Mouse (Mus musculus): Measurements from ENCODE around the gene Plppr3. TPM values are rescaled to one million over a fixed set of nuclear protein-coding genes. Genes with fewer than 3 reads are reported as not detected.

Gene Plppr3
- total RNA-seq, 2 experiments from 2014 or later: 0.53 to 0.89 TPM

DNA sequence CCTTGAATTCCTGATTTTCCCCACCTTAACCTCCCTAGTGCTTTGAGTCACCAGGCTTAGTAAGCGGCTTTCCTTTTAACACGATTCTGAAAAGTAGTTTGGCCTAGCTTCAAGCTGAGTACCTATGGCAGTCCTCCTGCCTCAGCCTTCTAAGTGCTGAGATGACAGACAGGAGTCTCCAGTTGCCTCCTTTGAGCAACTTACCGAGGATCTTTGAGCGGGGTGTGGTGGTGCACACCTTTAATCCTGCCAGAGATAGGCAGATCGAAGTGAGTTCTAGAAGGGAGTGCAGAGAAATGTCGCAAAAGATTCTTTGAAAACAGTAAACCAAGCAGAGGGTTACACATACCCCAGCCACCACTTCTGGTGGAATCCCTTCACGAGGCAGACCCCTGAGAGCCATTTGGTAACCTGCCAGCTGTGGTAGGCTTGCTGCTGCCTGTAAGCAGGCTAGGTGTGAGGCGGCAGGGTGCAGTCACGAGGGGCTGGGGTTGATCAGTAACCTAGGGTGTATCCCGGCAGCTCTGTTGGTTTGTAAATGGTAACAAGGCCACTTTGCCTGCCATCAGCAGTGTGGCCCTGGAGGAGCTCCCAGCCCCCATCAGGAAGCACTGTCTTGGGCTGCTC is 18.8 kb downstream of the Plppr3 start:
- no peak for DNase-seq
- intact Hi-C loops (cut with DNase I): loop anchor here (5.0 kb wide), 1 partner anchor 287 kb away; the partner anchor contains the start of gene Cbarp

DNA sequence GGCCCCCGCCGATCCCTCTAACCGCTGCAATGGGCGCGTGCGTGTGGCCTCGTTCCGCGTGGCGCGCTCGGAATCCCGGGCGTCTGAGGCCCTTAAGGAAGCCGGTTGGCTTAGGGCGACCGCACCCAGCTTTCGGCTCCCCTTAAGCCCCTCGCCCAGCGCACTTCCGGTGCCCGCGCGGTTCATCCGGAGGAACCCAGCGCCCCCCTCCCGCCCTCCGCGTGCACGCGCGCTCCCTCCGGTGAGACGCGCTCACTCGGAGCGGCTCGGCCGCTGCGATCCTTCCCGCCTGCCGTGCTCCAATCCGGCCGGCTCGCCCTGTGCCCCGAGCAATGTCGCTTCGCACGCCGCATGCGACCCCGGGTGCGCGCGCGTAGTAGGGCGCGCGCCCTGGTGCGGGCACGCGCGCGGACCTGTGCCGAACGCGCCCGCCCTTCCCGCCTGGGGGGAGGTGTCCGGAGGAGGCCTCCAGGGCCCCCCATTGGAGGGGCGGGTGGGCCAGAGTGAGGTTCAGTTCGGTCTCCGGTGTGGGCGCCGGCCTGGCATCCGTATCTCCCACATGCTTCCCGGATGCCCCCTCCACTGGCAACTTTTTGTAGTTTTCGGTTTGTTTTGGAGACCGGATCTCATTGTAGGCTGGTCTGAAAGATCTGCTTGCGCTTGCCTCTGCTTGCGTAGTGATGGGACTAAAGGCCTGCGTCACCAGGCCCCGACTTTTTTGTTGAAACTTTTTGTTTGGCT is 19.5 kb downstream of the Plppr3 start:
- peak; percentile 78 to 80 for DNase-seq
- intact Hi-C loops (cut with DNase I): loop anchor here (5.0 kb wide), 1 partner anchor 287 kb away; the partner anchor contains the start of gene Cbarp

DNA sequence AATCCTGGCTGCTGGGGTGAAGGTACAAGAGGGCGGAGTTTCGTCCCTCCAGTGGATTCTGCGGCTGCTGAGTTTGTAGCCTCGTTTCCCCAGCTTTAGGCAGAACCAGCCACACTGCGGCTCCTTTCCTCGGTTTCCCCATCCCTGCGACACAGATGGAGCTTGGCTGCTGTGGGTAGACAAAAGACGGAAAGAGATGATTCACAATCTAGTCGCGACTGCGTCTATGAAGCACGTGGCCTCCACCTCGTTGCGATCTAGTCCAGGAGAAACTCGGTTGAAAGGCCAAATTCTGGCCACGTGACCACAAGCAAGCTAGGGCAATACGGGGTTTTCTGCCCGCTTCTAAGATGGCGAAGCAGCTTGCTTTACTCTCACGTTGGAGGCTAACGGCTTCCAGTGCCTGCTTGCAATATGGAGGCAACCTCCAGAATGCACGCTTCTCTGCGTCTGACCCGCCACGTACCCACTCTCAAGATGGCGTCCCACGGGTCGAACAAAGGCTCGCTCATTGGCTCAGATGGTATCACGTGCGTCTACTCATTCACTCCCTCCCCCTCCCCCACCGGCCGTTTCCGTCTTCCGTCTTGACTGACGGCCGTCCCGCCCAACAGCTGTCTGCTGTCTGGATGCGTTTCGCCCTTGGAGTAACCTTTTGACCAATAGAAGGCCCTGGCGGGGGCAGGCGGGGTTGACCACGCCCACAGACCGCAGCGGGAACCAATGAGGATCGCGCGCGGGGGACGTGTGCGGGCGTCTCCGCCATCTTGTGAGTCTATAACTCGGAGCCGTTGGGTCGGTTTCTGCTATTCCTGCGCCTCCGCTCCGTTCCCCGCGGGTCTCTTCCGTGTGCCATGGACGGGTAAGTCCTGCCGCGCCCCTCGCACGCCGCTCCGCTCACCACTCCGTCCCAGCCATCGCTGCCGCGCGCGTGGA is 20.3 kb downstream of the Plppr3 start, which contains the start of gene Ptbp1:
Ptbp1 (plus strand) TSS at position 568 of the 936 bp plus-strand sequence.
- DNase-seq: peak; percentile 99 to 100
- intact Hi-C loops (cut with DNase I): loop anchor here (1.0 kb wide), 1 partner anchor 13 kb away; no protein-coding TSS in a partner anchor

DNA sequence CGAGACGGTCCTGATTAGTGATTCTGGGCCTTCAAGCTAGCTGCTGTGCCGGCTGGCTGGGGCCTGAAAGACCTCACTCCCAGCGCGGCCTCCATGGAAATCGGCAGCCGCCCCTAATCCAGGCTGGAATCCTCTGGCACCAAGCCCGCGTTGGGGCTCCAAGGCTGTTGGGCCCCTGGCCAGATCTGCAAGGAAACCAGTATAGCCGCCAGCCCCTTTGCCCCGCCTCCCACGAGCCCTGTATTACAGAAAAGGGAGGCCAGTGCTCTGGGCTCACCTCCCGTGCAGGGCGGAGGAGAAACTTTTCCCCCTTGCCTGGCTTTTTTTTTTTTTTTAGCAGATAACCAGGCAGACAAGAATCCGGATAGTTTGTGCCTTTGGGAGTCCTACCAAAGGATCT is 21.0 kb downstream of the Plppr3 start:
- DNase-seq: peak; percentile 99
- intact Hi-C loops (cut with DNase I): loop anchor here (1.0 kb wide), 1 partner anchor 12 kb away; no protein-coding TSS in a partner anchor

DNA sequence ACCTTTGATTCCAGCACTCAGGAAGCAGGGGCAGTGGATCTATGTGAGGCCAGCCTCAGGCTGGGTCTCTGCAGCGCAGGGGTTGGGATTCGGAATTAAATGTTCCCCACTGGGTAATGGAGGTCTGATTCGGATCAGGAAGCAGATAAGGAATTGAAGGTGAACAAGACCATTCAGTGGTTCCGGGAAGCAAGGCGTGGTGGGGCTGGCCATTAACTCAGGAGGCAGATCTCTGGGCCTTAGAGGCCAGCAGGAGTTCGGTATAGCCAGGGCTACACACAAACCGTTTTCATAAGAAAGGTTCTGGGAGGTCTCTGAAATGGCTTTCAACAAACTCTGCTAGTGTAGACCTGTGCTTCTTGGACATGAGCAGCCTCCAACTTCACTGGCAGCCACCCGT is 21.6 kb downstream of the Plppr3 start:
- intact Hi-C loops (cut with DNase I): loop anchor here (1.0 kb wide), 1 partner anchor 12 kb away; no protein-coding TSS in a partner anchor
- no peak for DNase-seq

DNA sequence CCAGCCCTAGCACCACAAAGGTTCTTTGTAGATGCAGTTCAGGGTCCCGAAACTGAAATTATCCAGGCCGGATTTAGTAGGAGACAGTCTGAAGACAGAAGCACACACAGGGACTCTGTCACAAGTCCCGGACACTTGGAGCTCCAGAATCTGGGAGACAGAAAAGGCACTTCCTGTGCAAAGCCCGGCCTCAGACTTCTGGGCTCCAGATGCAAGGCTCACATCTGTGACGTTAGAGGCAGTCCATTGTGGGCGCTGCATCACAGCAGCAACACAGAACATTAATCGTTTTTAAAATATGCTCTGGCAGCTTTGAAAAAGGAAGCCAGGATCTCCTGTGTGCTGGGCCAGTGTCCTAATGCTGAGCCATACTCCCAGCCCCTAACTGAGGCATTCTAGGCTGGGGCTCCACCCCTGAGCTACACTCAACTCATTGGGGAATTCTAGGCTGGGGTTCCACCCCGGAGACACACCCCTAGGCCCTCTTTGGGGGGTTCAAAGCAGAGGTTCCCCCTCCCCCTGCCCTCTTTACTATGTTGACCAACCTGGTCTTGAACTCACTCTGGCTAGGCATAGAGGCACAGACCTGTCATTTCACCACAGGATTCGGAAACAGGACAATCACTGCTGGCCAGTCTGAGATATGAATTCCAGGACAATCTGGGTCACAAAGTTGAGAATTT is 22.2 kb downstream of the Plppr3 start:
- intact Hi-C loops (cut with DNase I): no loop called here

DNA sequence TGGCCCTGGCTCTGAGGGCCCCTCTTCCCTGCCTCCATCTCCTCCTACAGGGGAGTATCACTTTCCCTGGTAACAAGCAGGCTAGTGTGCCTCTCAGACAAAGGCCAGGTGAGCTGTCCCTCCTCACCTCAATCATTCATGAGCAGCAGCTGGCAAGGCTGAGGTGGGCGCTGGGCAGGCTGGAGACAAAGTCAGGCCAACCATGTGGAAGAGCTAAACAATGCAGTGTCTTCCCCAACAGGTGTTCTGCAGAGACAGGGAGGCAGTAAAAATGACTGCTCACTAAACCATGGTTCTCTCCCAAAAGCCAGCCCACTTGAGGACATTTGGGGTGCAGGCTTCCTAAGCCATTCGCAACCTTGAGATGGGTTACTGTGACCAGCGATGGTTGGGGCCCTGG is 22.8 kb downstream of the Plppr3 start:
- intact Hi-C loops (cut with DNase I): no loop called here
- DNase-seq: no peak

More for the DNA sequence above, 22.2 kb downstream of the Plppr3 start:
- peak; percentile 68 for DNase-seq

DNA sequence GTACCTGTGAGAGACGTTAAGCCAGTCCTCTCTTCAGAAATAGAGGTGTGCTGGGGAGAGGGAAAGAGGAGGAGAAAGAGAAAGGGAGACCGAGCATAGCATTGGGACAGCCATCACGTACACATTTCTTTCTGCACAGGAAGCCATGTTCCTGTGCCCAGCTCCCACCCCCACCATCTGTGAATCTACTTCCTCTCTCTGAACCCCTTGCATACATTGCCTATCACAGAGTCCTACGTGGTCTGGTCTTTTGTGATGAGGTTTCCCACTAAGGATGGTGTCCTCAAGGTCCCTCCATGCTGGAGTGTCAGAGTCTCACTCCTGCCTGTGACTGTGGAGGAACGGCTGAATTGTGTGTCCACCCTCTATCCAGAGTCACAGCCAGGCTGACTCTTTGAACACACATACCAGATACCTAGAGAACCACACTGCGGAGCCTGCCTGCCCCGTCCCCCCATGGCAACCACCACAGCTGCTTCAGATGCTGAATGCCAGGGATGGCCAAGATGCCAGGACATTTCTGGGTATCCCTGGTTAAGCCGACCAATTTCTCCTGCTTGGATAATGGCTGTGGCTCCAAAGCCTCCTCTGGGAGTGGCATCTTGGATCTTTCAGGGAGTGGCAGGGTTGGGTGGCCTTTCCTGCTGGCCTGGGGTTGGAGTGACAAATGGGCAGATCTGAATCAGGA is 24.3 kb downstream of the Plppr3 start:
- intact Hi-C loops (cut with DNase I): no loop called here

DNA sequence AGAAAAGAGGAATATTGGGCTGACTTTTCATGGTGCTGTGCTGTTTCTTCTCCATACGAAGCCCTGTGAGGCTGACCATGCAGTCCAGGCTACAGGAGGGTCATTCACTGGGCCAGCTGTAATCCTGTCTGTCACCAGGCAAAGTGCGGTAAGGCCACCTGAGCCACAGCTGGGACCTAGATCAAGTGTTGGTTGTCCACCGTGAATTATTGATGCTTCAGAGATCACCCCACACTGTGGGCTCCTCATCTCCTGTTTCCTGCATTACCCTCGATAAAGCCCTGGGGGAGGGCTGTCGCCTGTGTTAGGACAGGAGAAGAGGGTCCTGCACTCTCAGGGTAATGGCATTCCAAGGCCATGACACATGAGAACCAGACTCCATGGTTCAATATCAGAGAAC is 27.9 kb downstream of the Plppr3 start:
- intact Hi-C loops (cut with DNase I): no loop called here
- no peak for DNase-seq

More for the DNA sequence above, 24.3 kb downstream of the Plppr3 start:
- no peak for DNase-seq

DNA sequence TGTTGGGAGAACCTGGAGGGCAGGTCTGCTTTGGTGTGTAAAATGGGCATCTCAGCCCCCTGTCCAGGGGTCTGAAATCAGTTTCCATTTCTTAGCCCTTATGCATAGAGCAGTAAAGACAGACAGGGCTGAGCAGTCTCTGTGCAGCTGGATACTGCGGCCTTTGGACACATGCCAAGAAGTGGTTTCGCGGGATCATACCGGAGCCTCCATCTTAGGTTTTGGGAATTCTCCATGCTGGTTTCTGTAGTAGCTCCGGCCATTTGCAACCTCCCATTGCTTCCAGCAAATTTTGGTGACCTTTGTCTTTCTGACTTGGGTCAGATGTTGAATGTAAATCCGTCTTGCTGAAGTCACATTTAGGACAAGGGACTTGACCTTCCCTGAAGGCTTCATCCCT is 31.0 kb downstream of the Plppr3 start:
- intact Hi-C loops (cut with DNase I): no loop called here
- no peak for DNase-seq

DNA sequence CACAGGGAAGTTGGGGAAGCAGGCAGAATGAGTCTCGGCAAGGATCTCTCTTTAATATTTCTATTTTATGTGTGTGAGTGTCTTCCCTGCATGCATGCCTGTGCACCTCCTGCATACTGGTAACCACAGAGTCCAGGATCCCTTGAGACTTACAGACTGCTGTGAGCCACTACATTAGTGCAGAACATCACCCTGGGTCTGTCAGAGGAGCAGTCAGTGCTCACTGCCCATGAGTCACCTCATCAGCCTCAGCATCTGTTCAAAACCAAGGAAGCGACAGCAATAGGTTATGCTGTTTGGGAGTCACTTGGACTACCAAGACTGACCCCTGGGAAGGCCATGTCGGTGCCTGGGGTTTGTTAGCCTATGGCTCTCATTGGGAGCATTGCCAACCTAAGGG is 32.1 kb downstream of the Plppr3 start:
- no peak for DNase-seq
- intact Hi-C loops (cut with DNase I): no loop called here

DNA sequence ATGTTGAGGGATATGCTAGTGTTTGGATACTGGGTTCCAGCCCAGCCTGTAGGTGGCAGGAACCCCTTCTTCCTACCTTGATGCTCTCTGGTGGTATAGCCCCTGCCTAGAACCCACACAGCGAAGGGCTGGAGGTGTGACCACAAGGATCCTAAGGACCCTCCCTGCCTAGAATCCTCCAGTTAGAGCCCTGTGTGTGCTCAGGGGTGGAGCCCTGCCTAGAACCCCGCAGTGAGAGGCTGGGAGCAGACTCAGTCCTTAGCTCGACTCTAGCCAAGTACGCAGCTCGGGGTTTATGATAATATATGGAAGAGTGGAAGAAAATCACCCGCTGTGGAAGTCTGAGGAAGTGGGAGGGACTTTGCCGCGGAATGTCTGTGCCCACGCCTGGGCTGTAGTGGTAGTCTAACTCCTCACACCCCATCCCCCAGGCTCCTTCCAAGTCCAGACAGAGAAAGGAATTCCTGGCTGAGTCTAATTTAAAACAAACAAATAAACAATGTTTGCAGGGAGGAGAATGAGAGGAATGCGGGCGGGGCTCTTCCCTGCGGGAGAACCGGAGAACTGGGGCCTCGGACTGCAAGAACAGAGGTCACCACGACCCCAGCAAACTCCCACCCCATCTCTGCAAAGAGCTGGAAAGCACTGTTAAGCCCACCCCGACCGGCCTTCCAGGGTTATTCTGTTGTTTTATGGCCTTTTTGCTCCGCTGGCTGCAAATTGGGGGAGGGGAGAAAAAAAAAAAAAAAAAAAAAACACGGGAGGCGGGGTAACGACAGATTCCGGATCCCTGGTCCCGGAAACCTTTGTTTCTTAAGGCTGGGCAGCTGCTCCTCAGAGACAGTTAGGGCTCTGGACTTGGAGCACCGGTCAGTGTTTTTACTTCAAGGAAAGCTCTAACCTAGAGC is 33.5 kb downstream of the Plppr3 start:
- intact Hi-C loops (cut with DNase I): loop anchor here (1.0 kb wide), 1 partner anchor 12 kb away; no protein-coding TSS in a partner anchor
- DNase-seq: peak; percentile 75 to 81

DNA sequence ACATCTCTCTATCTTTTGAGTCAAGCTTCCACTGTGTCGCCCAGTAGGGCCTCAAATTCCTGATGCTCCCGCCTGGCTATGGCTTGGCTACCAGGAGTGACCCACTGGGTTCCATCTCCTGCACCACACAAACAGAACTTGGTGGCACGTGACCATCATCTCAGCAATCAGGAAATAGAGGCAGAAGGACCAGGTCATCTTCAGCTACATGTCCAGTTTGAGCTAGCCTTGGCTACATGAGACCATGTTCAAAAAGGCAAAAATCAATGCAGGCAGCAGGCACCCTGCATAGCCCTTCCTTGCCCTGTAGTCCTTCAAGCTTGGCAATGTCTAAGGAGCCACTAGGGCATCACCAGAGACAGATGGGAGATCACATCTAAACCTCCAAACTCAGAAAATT is 34.3 kb downstream of the Plppr3 start:
- no peak for DNase-seq
- intact Hi-C loops (cut with DNase I): no loop called here

DNA sequence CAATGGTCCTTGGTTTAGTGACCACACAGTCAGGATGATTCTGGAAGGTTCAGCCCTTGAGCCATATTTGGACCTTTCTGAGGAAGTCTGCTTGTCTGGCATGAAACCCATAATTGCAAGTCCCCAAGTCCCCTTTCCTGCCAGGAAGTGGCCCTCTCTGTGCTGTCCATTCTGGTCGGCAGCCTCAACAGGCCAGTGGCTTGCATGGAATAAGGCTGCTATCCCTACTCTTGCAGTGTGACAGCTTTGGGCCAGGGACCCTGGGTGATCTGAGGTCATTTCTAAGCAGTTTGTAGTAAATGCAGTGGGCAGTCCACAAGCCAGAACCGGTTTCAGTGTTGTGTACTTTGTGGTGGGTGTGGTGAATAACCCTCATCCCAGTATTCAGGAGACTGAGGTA is 36.3 kb downstream of the Plppr3 start:
- DNase-seq: no peak
- intact Hi-C loops (cut with DNase I): loop anchor here (5.0 kb wide), 1 partner anchor 44 kb away; no protein-coding TSS in a partner anchor

DNA sequence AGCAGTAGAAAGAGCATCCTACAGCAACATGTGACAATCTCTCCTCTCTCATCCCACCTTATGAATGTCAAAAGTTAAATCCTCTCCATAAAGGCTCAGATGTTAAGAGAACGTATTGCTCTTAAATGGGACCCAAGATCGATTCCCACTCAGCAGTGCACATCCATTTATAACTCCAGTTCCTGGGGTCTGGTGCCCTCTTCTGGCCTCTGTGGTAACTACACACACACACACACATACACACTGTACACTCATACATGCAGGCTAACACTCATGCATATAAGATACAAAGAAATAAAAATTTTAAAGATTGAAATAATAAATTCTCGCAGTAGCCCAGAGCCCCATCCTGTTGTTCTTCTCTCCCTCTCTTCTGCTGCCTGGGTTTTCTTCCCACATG is 37.5 kb downstream of the Plppr3 start:
- intact Hi-C loops (cut with DNase I): loop anchor here (5.0 kb wide), 1 partner anchor 45 kb away; no protein-coding TSS in a partner anchor
- DNase-seq: no peak

DNA sequence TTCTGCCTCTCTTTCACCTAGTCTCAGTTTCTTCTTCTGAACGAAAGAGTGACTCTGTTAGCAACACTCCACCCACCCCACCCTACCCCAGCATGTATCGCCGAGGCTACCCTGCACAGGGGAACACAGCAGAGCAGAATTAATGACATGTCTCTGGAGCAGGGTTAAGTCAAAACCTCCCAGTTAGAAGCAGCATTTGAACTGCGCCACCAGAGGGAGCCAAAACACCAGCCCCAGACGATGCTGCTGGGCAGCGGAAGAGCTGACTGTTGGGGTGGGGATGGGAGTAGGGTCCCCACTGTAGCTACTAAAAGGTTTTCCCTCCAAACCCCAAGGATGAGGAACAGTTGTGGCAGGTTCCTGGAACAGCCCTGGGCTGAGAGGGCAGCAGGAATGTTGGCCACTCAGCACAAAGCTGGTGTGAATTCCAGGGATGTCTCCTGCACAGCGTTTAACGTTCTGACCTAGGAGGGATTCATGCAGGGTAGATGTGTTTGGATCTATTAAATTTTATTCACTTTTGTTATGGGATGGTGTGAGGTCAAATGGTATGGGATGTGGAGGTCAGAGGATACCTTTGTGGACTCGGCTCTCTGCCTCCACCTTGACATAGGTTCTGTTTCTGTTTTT is 39.5 kb downstream of the Plppr3 start:
- intact Hi-C loops (cut with DNase I): loop anchor here (1.0 to 5.0 kb wide), 4 partner anchors 32 to 124 kb away; no protein-coding TSS in a partner anchor
- DNase-seq: peak; percentile 81 to 88

DNA sequence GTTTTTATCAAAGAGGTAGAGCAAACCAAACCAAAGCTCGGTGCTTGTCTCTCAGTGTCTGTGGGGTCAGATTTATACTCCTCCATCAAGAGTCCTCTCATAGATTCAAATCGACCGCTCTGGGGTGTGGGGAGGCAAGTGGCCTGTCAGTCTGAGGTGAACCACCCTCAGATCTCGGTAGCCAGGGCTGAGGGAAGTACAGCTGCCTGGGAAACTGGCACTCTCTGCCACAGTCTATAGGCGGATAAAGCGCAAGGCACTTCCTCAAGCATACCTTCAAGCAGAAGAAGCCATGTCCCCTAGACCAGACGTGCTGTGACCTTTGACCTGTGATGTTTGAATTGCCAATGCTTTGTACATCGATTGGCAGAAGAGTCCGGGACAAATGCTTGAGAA is 41.6 kb downstream of the Plppr3 start:
- intact Hi-C loops (cut with DNase I): loop anchor here (5.0 kb wide), 1 partner anchor 35 kb away; no protein-coding TSS in a partner anchor
- DNase-seq: no peak

Data from heart, postnatal 10 days (tissue).